Mouse (Mus musculus) ES-Bruce4 (cell line): ENCODE measurements at regions not wholly inside any gene's neighbourhood (a gene's known extent, or its start where the extent isn't known, plus 50 kb on each side); places are given as distances from the start of the nearest gene placed in this dataset.

Experiments
- H3K27ac ChIP-seq: 2 replicates; pipeline ENCODE4 v1.5.1; 2012; ENCODE audit warnings: low read length, inconsistent platforms; ENCODE audit not compliant: insufficient read depth
- H3K27me3 ChIP-seq: 2 replicates; pipeline ENCODE4 v1.6.1; 2012; ENCODE audit warnings: mild to moderate bottlenecking, low read length, inconsistent platforms; ENCODE audit not compliant: control insufficient read depth, poor library complexity, insufficient read depth, severe bottlenecking
- H3K36me3 ChIP-seq: 2 replicates; pipeline ENCODE4 v1.6.1; 2012; ENCODE audit warnings: inconsistent platforms, mild to moderate bottlenecking, low read length, moderate library complexity; ENCODE audit not compliant: control insufficient read depth, poor library complexity, insufficient read depth, severe bottlenecking
- H3K4me1 ChIP-seq: one replicate; pipeline ENCODE4 v1.8.1; 2011; ENCODE audit warnings: low read length; ENCODE audit not compliant: control insufficient read depth, insufficient read depth
- H3K4me3 ChIP-seq: 2 replicates; pipeline ENCODE4 v1.5.1; 2011; ENCODE audit warnings: low read depth, mild to moderate bottlenecking, low read length
- H3K9ac ChIP-seq: 2 replicates; pipeline ENCODE4 v1.6.1; 2012; ENCODE audit warnings: low read depth, mild to moderate bottlenecking, inconsistent platforms; ENCODE audit not compliant: poor library complexity, severe bottlenecking
- H3K9me3 ChIP-seq: replicated peaks from 2 replicates; pipeline ENCODE4 v1.6.1; 2012; ENCODE audit warnings: mild to moderate bottlenecking, low read length, inconsistent platforms; ENCODE audit not compliant: control insufficient read depth, poor library complexity, insufficient read depth, severe bottlenecking
- CTCF ChIP-seq: IDR thresholded peaks from one replicate; pipeline ENCODE4 v1.8.1; 2011; ENCODE audit warnings: low read depth, low read length
- EP300 ChIP-seq: IDR thresholded peaks from 2 replicates; pipeline ENCODE4 v1.6.1; 2011; ENCODE audit warnings: low read depth, low read length; ENCODE audit not compliant: insufficient read depth
- POLR2A ChIP-seq: IDR thresholded peaks from one replicate; pipeline ENCODE4 v1.8.1; 2011; ENCODE audit warnings: low read length; ENCODE audit not compliant: insufficient read depth

GRCm38 (mm10) chr1:186808192-186808960 lies 59.2 kb upstream of the Rrp15 start:
- Histone ChIP-seq H3K9ac (no peak overlapping the region), H3K27ac (no peak overlapping the region), H3K4me1 (no peaks in the 10 kb centered on the region), H3K9me3 (no peaks in the 10 kb centered on the region), H3K36me3 (no peaks in the 10 kb centered on the region), H3K4me3 (no peak overlapping the region), H3K27me3 (no peaks in the 10 kb centered on the region)
- no peak for TF ChIP-seq CTCF
- TF ChIP-seq POLR2A = no peak
- no peak for TF ChIP-seq EP300

GRCm38 (mm10) chr1:186804451-186804850 lies 55.3 kb upstream of the Rrp15 start:
- H3K36me3 ChIP-seq = no peaks in the 10 kb centered on the region
- H3K4me3 ChIP-seq = no peak overlapping the region
- H3K27me3 ChIP-seq = no peaks in the 10 kb centered on the region
- TF ChIP-seq CTCF (no peak), POLR2A (no peak), EP300 (no peak)
- H3K9ac ChIP-seq = no peak overlapping the region
- H3K4me1 ChIP-seq = no peaks in the 10 kb centered on the region
- no peak overlapping the region for H3K27ac ChIP-seq
- H3K9me3 ChIP-seq = no peaks in the 10 kb centered on the region
